Mouse (Mus musculus) adrenal gland, postnatal 10 days (tissue): Measurements from ENCODE around the gene Msmo1. TPM values are rescaled to one million over a fixed set of nuclear protein-coding genes. Genes with fewer than 3 reads are reported as not detected.
A peak's percentile ranks its signal among the peaks of the same experiment; 100 is the strongest.

Experiments used
- DNase-seq: peaks from one replicate; pipeline ENCODE4 v3.0.0; 2021; ENCODE audit warnings: mixed read lengths
- total RNA-seq, 2 experiments: library from RNA; stranded (reverse); gene quantifications; 2 replicates each; pipeline ENCODE4 v1.2.3; 2021

Gene Msmo1
- total RNA-seq, 2 experiments from 2014 or later, result 29.4 to 57.0 TPM

- no peak for DNase-seq
These were observed 21.1 kb downstream of the Msmo1 start for GRCm38 (mm10) chr8:64712499-64712898.

GRCm38 (mm10) chr8:64711544-64711943 lies 22.0 kb downstream of the Msmo1 start:
- DNase-seq, result no peak

GRCm38 (mm10) chr8:64707481-64707880 lies 26.1 kb downstream of the Msmo1 start:
- no peak for DNase-seq

GRCm38 (mm10) chr8:64703191-64703590 lies 30.4 kb downstream of the Msmo1 start:
- DNase-seq, result no peak

- DNase-seq, result peak; percentile 91
These were observed 40.9 kb downstream of the Msmo1 start, which contains the start of gene Cpe for GRCm38 (mm10) chr8:64692651-64693201. Gene Cpe, minus strand, starts transcription at chr8:64693054.

GRCm38 (mm10) chr8:64691591-64692401 lies 41.8 kb downstream of the Msmo1 start:
- DNase-seq, result no peak

GRCm38 (mm10) chr8:64690845-64691244 lies 42.7 kb downstream of the Msmo1 start:
- no peak for DNase-seq

GRCm38 (mm10) chr8:64690306-64690705 lies 43.3 kb downstream of the Msmo1 start:
- DNase-seq, result no peak

- no peak for DNase-seq
These were observed 44.9 kb downstream of the Msmo1 start for GRCm38 (mm10) chr8:64688741-64689140.

GRCm38 (mm10) chr8:64688161-64688560 lies 45.4 kb downstream of the Msmo1 start:
- peak; percentile 31 for DNase-seq

GRCm38 (mm10) chr8:64682501-64682900 lies 51.1 kb downstream of the Msmo1 start:
- no peak for DNase-seq

GRCm38 (mm10) chr8:64676381-64676780 lies 57.2 kb downstream of the Msmo1 start:
- DNase-seq, result no peak

GRCm38 (mm10) chr8:64674951-64675585 lies 58.5 kb downstream of the Msmo1 start:
- no peak for DNase-seq

- no peak for DNase-seq
These were observed 60.7 kb downstream of the Msmo1 start for GRCm38 (mm10) chr8:64672920-64673319.

GRCm38 (mm10) chr8:64671937-64672336 lies 61.7 kb downstream of the Msmo1 start:
- no peak for DNase-seq

Other genes with a start within 250 kb of the Msmo1 start
- gene Cpe, start 40.7 kb downstream of the Msmo1 start, total RNA-seq, result 100 to 1,000 TPM; 345 to 374 TPM
- 10 to 100 TPM; 32.2 to 35.5 TPM for gene Klhl2, start 116.2 kb upstream of the Msmo1 start, total RNA-seq
- 10 to 100 TPM; 33.5 TPM for gene Tmem192, start 213.4 kb upstream of the Msmo1 start, total RNA-seq